Mouse (Mus musculus) MEL (cell line): ENCODE data around the gene Bub1. TPM values are rescaled to one million over a fixed set of nuclear protein-coding genes. Genes with fewer than 3 reads are reported as not detected.

Experiments
- DNase-seq: peaks from one replicate; pipeline ENCODE4 v3.0.0; 2011; ENCODE audit warnings: low read depth, low spot score
- H3K27ac ChIP-seq: 2 replicates; pipeline ENCODE4 v1.5.1; 2012; ENCODE audit warnings: low read depth, mild to moderate bottlenecking, control low read depth, low read length, moderate library complexity; ENCODE audit not compliant: control insufficient read depth
- H3K27me3 ChIP-seq, 2 experiments: fragments of 150-350 bp in 1 of 2; sonication (generic) in 1 of 2; 2 replicates each; pipeline ENCODE4 v1.6.1; 2012; ENCODE audit warnings: low read length in 2 of 2, mild to moderate bottlenecking in 2 of 2, improper control_type of control experiment in 1 of 2, moderate library complexity in 1 of 2; ENCODE audit not compliant: insufficient read depth in 2 of 2, control insufficient read depth in 1 of 2
- H3K36me3 ChIP-seq, 2 experiments: 2 replicates each; pipeline ENCODE4 v1.6.1; 2012 to 2014; ENCODE audit warnings: low read length in 2 of 2, improper control_type of control experiment in 1 of 2, inconsistent platforms in 1 of 2, mild to moderate bottlenecking in 1 of 2; ENCODE audit not compliant: insufficient read depth in 2 of 2, control insufficient read depth in 1 of 2
- H3K4me1 ChIP-seq, 2 experiments: fragments of 150-350 bp in 1 of 2; sonication (generic) in 1 of 2; 2 replicates each; pipeline ENCODE4 v1.6.1; 2012; ENCODE audit warnings: low read length in 2 of 2, improper control_type of control experiment in 1 of 2, mild to moderate bottlenecking in 1 of 2; ENCODE audit not compliant: insufficient read depth in 2 of 2, control insufficient read depth in 1 of 2
- H3K4me3 ChIP-seq, 2 experiments: fragments of 150-350 bp in 1 of 2; sonication (generic) in 1 of 2; 2 replicates each; pipeline ENCODE4 v1.5.1; 2012; ENCODE audit warnings: low read depth in 2 of 2, low read length in 2 of 2, mild to moderate bottlenecking in 2 of 2, moderate library complexity in 2 of 2, control low read depth in 1 of 2, improper control_type of control experiment in 1 of 2; ENCODE audit not compliant: control insufficient read depth in 1 of 2, insufficient read depth in 1 of 2
- H3K79me2 ChIP-seq: 2 replicates; pipeline ENCODE4 v1.6.1; 2012; ENCODE audit warnings: mild to moderate bottlenecking, low read length, moderate library complexity; ENCODE audit not compliant: control insufficient read depth, poor library complexity, insufficient read depth
- H3K9ac ChIP-seq: 2 replicates; pipeline ENCODE4 v1.6.1; 2012; ENCODE audit warnings: low read depth, mild to moderate bottlenecking, control low read depth, low read length, moderate library complexity; ENCODE audit not compliant: control insufficient read depth, poor library complexity, severe bottlenecking
- H3K9me3 ChIP-seq: fragments of 150-350 bp; sonication (generic); replicated peaks from 2 replicates; pipeline ENCODE4 v1.6.1; 2012; ENCODE audit warnings: mild to moderate bottlenecking, low read length, improper control_type of control experiment, moderate library complexity; ENCODE audit not compliant: insufficient read depth
- E2F4 ChIP-seq: IDR thresholded peaks from 2 replicates; pipeline ENCODE4 v1.6.1; 2011; ENCODE audit warnings: low read depth, low read length, improper control_type of control experiment, borderline replicate concordance
- ELF1 ChIP-seq: IDR thresholded peaks from 2 replicates; pipeline ENCODE4 v1.6.1; 2014; ENCODE audit warnings: low read depth, mild to moderate bottlenecking, inconsistent platforms, low read length, improper control_type of control experiment, moderate library complexity
- EP300 ChIP-seq, 2 experiments: IDR thresholded peaks; 2 replicates each; pipeline ENCODE4 v1.6.1; 2011; ENCODE audit warnings: improper control_type of control experiment in 2 of 2, low read length in 2 of 2, low read depth in 1 of 2, mild to moderate bottlenecking in 1 of 2
- ETS1 ChIP-seq: IDR thresholded peaks from 2 replicates; pipeline ENCODE4 v1.6.1; 2012; ENCODE audit warnings: low read depth, mild to moderate bottlenecking, inconsistent platforms, low read length, improper control_type of control experiment, moderate library complexity
- GABPA ChIP-seq: IDR thresholded peaks from 2 replicates; pipeline ENCODE4 v1.6.1; 2012; ENCODE audit warnings: low read depth, mild to moderate bottlenecking, inconsistent platforms, low read length, improper control_type of control experiment, moderate library complexity
- GATA1 ChIP-seq: IDR thresholded peaks from 2 replicates; pipeline ENCODE4 v1.6.1; 2011; ENCODE audit warnings: low read depth, low read length, improper control_type of control experiment
- MAFK ChIP-seq: IDR thresholded peaks from 2 replicates; pipeline ENCODE4 v1.6.1; 2011; ENCODE audit warnings: low read depth, mild to moderate bottlenecking, low read length, improper control_type of control experiment, borderline replicate concordance
- MAX ChIP-seq: IDR thresholded peaks from 2 replicates; pipeline ENCODE4 v1.6.1; 2011; ENCODE audit warnings: low read length, improper control_type of control experiment
- MAZ ChIP-seq: IDR thresholded peaks from 2 replicates; pipeline ENCODE4 v1.6.1; 2012; ENCODE audit warnings: low read depth, mild to moderate bottlenecking, inconsistent platforms, low read length, improper control_type of control experiment
- MEF2A ChIP-seq: IDR thresholded peaks from 2 replicates; pipeline ENCODE4 v1.6.1; 2014; ENCODE audit warnings: low read depth, mild to moderate bottlenecking, inconsistent platforms, low read length, improper control_type of control experiment; ENCODE audit not compliant: poor library complexity, insufficient replicate concordance, severe bottlenecking; ENCODE audit errors: extremely low read depth
- MXI1 ChIP-seq: IDR thresholded peaks from 2 replicates; pipeline ENCODE4 v1.6.1; 2011; ENCODE audit warnings: mild to moderate bottlenecking, low read depth, low read length, improper control_type of control experiment
- MYB ChIP-seq: IDR thresholded peaks from 2 replicates; pipeline ENCODE4 v1.6.1; 2011; ENCODE audit warnings: mild to moderate bottlenecking, low read depth, low read length, improper control_type of control experiment
- MYC ChIP-seq: IDR thresholded peaks from 2 replicates; pipeline ENCODE4 v1.6.1; 2011; ENCODE audit warnings: low read depth, mild to moderate bottlenecking, low read length, improper control_type of control experiment, moderate library complexity
- NELFE ChIP-seq: IDR thresholded peaks from 2 replicates; pipeline ENCODE4 v1.6.1; 2011; ENCODE audit warnings: low read depth, low read length, improper control_type of control experiment
- NRF1 ChIP-seq: IDR thresholded peaks from 2 replicates; pipeline ENCODE4 v1.6.1; 2014; ENCODE audit warnings: low read depth, mild to moderate bottlenecking, inconsistent platforms, low read length, improper control_type of control experiment, moderate library complexity; ENCODE audit not compliant: poor library complexity, insufficient read depth, severe bottlenecking
- POLR2AphosphoS5 ChIP-seq: IDR thresholded peaks from 2 replicates; pipeline ENCODE4 v1.6.1; 2012; ENCODE audit warnings: low read depth, borderline replicate concordance, mild to moderate bottlenecking, inconsistent platforms, low read length, moderate library complexity, mixed read lengths
- SIN3A ChIP-seq: IDR thresholded peaks from 2 replicates; pipeline ENCODE4 v1.6.1; 2012; ENCODE audit warnings: low read length, improper control_type of control experiment, inconsistent platforms
- USF1 ChIP-seq: IDR thresholded peaks from 2 replicates; pipeline ENCODE4 v1.6.1; 2014; ENCODE audit warnings: low read depth, mild to moderate bottlenecking, inconsistent platforms, low read length, improper control_type of control experiment, moderate library complexity
- ZC3H11A ChIP-seq: IDR thresholded peaks from 2 replicates; pipeline ENCODE4 v1.6.1; 2012; ENCODE audit warnings: low read depth, mild to moderate bottlenecking, inconsistent platforms, low read length, improper control_type of control experiment
- ZMIZ1 ChIP-seq: IDR thresholded peaks from 2 replicates; pipeline ENCODE4 v1.6.1; 2012; ENCODE audit warnings: low read depth, mild to moderate bottlenecking, inconsistent platforms, low read length, improper control_type of control experiment, moderate library complexity
- ZNF384 ChIP-seq: IDR thresholded peaks from 2 replicates; pipeline ENCODE4 v1.6.1; 2012; ENCODE audit warnings: low read depth, mild to moderate bottlenecking, inconsistent platforms, low read length, improper control_type of control experiment
- polyA plus RNA-seq, 2 experiments: library from polyadenylated mRNA; stranded (reverse) in 1 of 2; unstranded in 1 of 2; fragments of >175 nt in 1 of 2; fragments of >200 nt in 1 of 2; gene quantifications; 2 replicates each; pipeline versions ENCODE4 v1.2.1 to v1.2.4; 2012; ENCODE audit warnings: low replicate concordance in 2 of 2, low read depth in 1 of 2; ENCODE audit not compliant: insufficient read length in 2 of 2, insufficient read depth in 1 of 2, missing spikeins in 1 of 2
- total RNA-seq: library from RNA; depleted of rRNA; stranded (reverse); fragments of 300-350 nt; gene quantifications from 2 replicates; pipeline ENCODE4 v1.2.3, GENCODE M21; 2012

The Bub1 gene
- total and polyA plus RNA-seq, 3 experiments = 34.6 to 618 (median 57.2) TPM

DNA sequence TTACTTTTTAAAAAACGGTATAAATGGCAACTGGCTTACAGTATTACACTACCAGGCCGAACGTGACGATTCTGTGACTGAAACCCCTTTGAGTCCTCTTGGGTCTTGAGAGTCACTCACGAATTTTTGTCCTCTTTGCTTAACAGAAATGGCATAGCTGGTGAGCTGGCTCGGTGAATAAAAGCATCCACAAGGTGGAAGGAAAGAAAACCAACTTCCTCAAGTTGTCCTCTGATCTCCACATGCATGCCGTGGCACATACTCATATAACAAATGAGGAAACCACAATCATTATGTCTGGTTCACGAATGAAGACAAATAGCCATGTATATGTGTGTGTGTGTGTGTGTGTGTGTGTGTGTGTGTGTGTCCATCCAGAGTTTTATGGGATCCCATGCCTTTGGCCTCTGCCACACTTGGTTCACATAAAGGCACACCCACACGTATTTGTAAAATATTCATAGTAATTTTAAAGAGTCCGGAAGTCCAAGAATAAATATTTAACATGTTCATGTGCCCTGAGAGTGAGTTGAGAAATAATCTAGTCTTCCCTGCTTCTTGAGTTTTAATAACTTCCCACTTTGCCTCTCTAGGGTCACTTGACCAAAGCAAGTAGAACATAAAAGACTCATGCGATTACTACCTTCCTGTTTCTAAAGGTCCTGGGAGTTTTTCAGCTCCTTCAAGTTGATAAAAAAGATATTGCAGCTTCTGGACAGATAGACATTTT is 603 bp upstream of the Bub1 start:
- H3K27ac ChIP-seq = peak overlapping the region; percentile 78
- no peaks in the 10 kb centered on the region for H3K9me3 ChIP-seq
- H3K9ac ChIP-seq = peak overlapping the region; percentile 80
- 0 out of 2 replicates have a peak, but pooled peaks have one; percentile 42 for TF ChIP-seq ELF1
- no peak for TF ChIP-seq GABPA
- TF ChIP-seq SIN3A = no peak
- no peak for TF ChIP-seq MAZ
- peak in 1 of 2 experiments; percentile 40; a peak in 1 of 4 replicates for TF ChIP-seq EP300 (IDR thresholded peaks at IDR 0.05; ENCODE audit: low read depth in 1 of 2, low read length in 2 of 2)
- TF ChIP-seq MAX = peak; percentile 58; the same call in 1 of the 2 replicates
- 0 out of 2 replicates have a peak, but pooled peaks have one; percentile 11 for TF ChIP-seq ETS1
- TF ChIP-seq ZMIZ1 = no peak
- no peak for TF ChIP-seq E2F4
- 0 out of 2 replicates have a peak, but pooled peaks have one; percentile 50 for TF ChIP-seq MYC
- no peak for TF ChIP-seq GATA1
- no peak for TF ChIP-seq ZNF384
- no peak for TF ChIP-seq POLR2AphosphoS5
- no peak for TF ChIP-seq MAFK
- TF ChIP-seq MEF2A = no peak
- no peak for TF ChIP-seq NRF1
- no peak for TF ChIP-seq ZC3H11A
- TF ChIP-seq USF1 = peak; percentile 26
- peak; percentile 41; the same call in 1 of the 2 replicates for TF ChIP-seq MXI1
- TF ChIP-seq NELFE = no peak
- no peak for TF ChIP-seq MYB
- no peaks in the 10 kb centered on the region; a peak in 1 of 4 replicates for H3K27me3 ChIP-seq
- H3K4me1 ChIP-seq = no peaks in the 10 kb centered on the region; a peak in 1 of 4 replicates
- peaks cover 17% of the 10 kb centered on the region for H3K79me2 ChIP-seq
- no peak for DNase-seq
- peaks cover 7 to 15% of the 10 kb centered on the region in 2 experiments for H3K36me3 ChIP-seq
- peak overlapping the region; percentile 88 to 100 for H3K4me3 ChIP-seq
